Mouse (Mus musculus) olfactory bulb, adult 2 months (tissue): ENCODE measurements around the gene Fam83e.

Experiments
- CTCF ChIP-seq: fragments of 200-500 bp; IDR thresholded peaks from 2 replicates; pipeline ENCODE4 v1.5.1; 2012; ENCODE audit warnings: low read depth, mild to moderate bottlenecking, low read length, moderate library complexity; ENCODE audit not compliant: insufficient read depth
- POLR2A ChIP-seq: fragments of 200-500 bp; IDR thresholded peaks from 2 replicates; pipeline ENCODE4 v1.6.1; 2012; ENCODE audit warnings: mild to moderate bottlenecking, low read depth, low read length, moderate library complexity; ENCODE audit not compliant: insufficient read depth

- TF ChIP-seq CTCF (no peak), POLR2A (no peak)
Measured at GRCm38 (mm10) chr7:45721234-45721571, 191 bp downstream of the Fam83e start.
